Mouse (Mus musculus) left cerebral cortex, postnatal 25 days (tissue): ENCODE measurements around the gene Nudt15. TPM values are rescaled to one million over a fixed set of nuclear protein-coding genes. Genes with fewer than 3 reads are reported as not detected.

ENCODE experiments used
- DNase-seq, 2 experiments: peaks; one replicate each; pipeline ENCODE4 v3.0.0; 2022; ENCODE audit warnings: low spot score in 2 of 2, mixed read lengths in 1 of 2
- intact Hi-C: fragments of 180-260 bp; cut with DNase I; formaldehyde crosslinking; loops from one replicate; pipeline ENCODE4 v1.15.1; 2025
- total RNA-seq, 2 experiments: library from RNA; stranded (reverse); gene quantifications; 2 replicates each; pipeline ENCODE4 v1.2.3; 2021

The Nudt15 gene
- total RNA-seq, 2 experiments from 2014 or later: 4.5 to 6.4 TPM

GRCm38 (mm10) chr14:73509765-73510423 is 38.1 kb downstream of the Nudt15 start, which contains the start of gene Med4:
TSS of gene Med4 (plus strand) at chr14:73510025.
- DNase-seq: peak; percentile 93 to 97
- intact Hi-C loops: loop anchor here (10.0 kb wide), 1 partner anchor 405 kb away; no protein-coding TSS in a partner anchor

- intact Hi-C loops: loop anchor here (10.0 kb wide), 1 partner anchor 404 kb away; no protein-coding TSS in a partner anchor
- no peak for DNase-seq
Measured at GRCm38 (mm10) chr14:73508630-73509395, 39.2 kb downstream of the Nudt15 start.

GRCm38 (mm10) chr14:73507702-73508376 is 40.2 kb downstream of the Nudt15 start:
- intact Hi-C loops: loop anchor here (10.0 kb wide), 1 partner anchor 403 kb away; no protein-coding TSS in a partner anchor
- DNase-seq: no peak

- intact Hi-C loops: loop anchor here (10.0 kb wide), 1 partner anchor 402 kb away; no protein-coding TSS in a partner anchor
Measured at GRCm38 (mm10) chr14:73507200-73507599, 40.8 kb downstream of the Nudt15 start.

GRCm38 (mm10) chr14:73506283-73506682 is 41.8 kb downstream of the Nudt15 start:
- intact Hi-C loops: loop anchor here (10.0 kb wide), 1 partner anchor 401 kb away; no protein-coding TSS in a partner anchor
- DNase-seq: no peak

More at GRCm38 (mm10) chr14:73507200-73507599, 40.8 kb downstream of the Nudt15 start:
- DNase-seq: no peak

GRCm38 (mm10) chr14:73503237-73503933 is 44.7 kb downstream of the Nudt15 start:
- no peak for DNase-seq
- intact Hi-C loops: loop anchor here (10.0 kb wide), 1 partner anchor 399 kb away; no protein-coding TSS in a partner anchor

- intact Hi-C loops: loop anchor here (10.0 kb wide), 1 partner anchor 398 kb away; no protein-coding TSS in a partner anchor
- peak; percentile 11 to 22 for DNase-seq
Measured at GRCm38 (mm10) chr14:73502591-73503184, 45.4 kb downstream of the Nudt15 start.

GRCm38 (mm10) chr14:73501721-73502120 is 46.3 kb downstream of the Nudt15 start:
- DNase-seq: no peak
- intact Hi-C loops: loop anchor here (10.0 kb wide), 1 partner anchor 397 kb away; no protein-coding TSS in a partner anchor

- intact Hi-C loops: loop anchor here (10.0 kb wide), 1 partner anchor 396 kb away; no protein-coding TSS in a partner anchor
- no peak for DNase-seq
Measured at GRCm38 (mm10) chr14:73501283-73501682, 46.8 kb downstream of the Nudt15 start.

GRCm38 (mm10) chr14:73495753-73496152 is 52.3 kb downstream of the Nudt15 start:
- intact Hi-C loops: no loop called here
- no peak for DNase-seq

- DNase-seq: no peak
- intact Hi-C loops: no loop called here
Measured at GRCm38 (mm10) chr14:73494122-73494521, 53.9 kb downstream of the Nudt15 start.

- intact Hi-C loops: no loop called here
- DNase-seq: no peak
Measured at GRCm38 (mm10) chr14:73493356-73493755, 54.7 kb downstream of the Nudt15 start.

GRCm38 (mm10) chr14:73486641-73487040 is 61.4 kb downstream of the Nudt15 start:
- intact Hi-C loops: no loop called here

GRCm38 (mm10) chr14:73484366-73485110 is 63.5 kb downstream of the Nudt15 start:
- DNase-seq: no peak

More at GRCm38 (mm10) chr14:73486641-73487040, 61.4 kb downstream of the Nudt15 start:
- DNase-seq: no peak

GRCm38 (mm10) chr14:73483516-73484229 is 64.4 kb downstream of the Nudt15 start:
- DNase-seq: no peak
- intact Hi-C loops: no loop called here

More at GRCm38 (mm10) chr14:73484366-73485110, 63.5 kb downstream of the Nudt15 start:
- intact Hi-C loops: no loop called here

GRCm38 (mm10) chr14:73479771-73480170 is 68.3 kb downstream of the Nudt15 start:
- DNase-seq: no peak
- intact Hi-C loops: loop anchor here (5.0 kb wide), 1 partner anchor 152 kb away; the partner anchor contains the start of gene Rb1

GRCm38 (mm10) chr14:73478321-73478720 is 69.7 kb downstream of the Nudt15 start:
- intact Hi-C loops: loop anchor here (5.0 kb wide), 1 partner anchor 151 kb away; the partner anchor contains the start of gene Rb1
- DNase-seq: no peak
